Mouse (Mus musculus): ENCODE measurements around the gene 2010003K11Rik.

GRCm38 (mm10) chr19:4545841-4546240 lies 47.5 kb upstream of the 2010003K11Rik start:
- TF ChIP-seq CTCF (IDR thresholded peaks at IDR 0.05; ENCODE audit: insufficient read depth, low read depth, low read length) (no peak), POLR2A (IDR thresholded peaks at IDR 0.05; ENCODE audit: insufficient read depth, low read depth, low read length) (no peak)
